Mouse (Mus musculus) brain, embryonic 14.5 days (tissue): ENCODE measurements around the gene Wdfy2.

Experiments used
- CTCF ChIP-seq: fragments of 200-500 bp; IDR thresholded peaks from 2 replicates; pipeline ENCODE4 v1.5.1; 2012; ENCODE audit warnings: inconsistent platforms, mild to moderate bottlenecking, moderate library complexity, borderline replicate concordance; ENCODE audit not compliant: insufficient read depth, insufficient read length; ENCODE audit errors: extremely low read depth
- POLR2A ChIP-seq: fragments of 200-500 bp; IDR thresholded peaks from 2 replicates; pipeline ENCODE4 v1.6.1; 2012; ENCODE audit warnings: mild to moderate bottlenecking, inconsistent platforms, borderline replicate concordance; ENCODE audit not compliant: poor library complexity, insufficient read depth, insufficient read length, severe bottlenecking; ENCODE audit errors: extremely low read depth

DNA sequence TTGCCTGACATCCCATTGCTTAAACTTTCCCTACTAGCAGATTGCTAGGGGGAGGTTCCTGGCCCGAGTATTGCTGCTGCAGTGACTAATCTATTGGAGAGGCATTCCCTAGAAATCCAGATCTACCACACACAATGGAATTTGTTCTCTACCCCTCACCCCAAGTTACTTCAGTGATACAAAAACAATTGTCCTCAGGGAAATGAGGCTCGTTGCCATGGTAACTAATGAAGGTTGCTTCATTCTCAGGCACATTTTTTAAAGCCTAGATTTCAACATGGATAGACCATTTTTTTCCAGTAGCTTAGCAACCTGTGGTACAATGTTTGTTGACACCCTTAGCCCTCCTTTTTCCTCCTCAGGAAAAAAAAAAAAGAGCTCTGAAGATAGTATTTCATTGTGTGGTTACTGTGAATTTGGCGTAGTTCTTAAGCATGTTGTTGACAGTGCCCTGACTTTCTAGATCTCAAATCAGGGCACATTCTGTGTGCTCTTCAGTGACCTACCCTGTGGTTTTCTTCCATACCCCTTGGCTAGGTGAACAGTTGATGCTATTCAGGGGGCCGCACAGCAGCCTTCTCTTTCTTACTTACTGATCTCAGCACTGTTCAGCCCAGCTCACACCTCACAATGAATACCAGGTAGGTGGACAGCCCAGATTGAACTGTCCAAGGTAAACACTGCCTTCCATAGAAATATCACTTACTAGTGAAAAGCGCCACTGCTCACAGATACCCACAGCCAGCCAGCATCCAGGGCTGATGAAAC lies 42.8 kb downstream of the Wdfy2 start:
- no peak for TF ChIP-seq CTCF
- TF ChIP-seq POLR2A, result no peak
